ENCODE assay signal across 8 mouse cellular contexts in genomic region chr19:4478190-4478516, GRCm38 (mm10). TPM values are rescaled to one million over a fixed set of nuclear protein-coding genes. Genes with fewer than 3 reads are reported as not detected.
A peak's percentile ranks its signal among the peaks of the same experiment; 100 is the strongest.
DNase-seq lines count a peak whose midpoint lies in the region; ATAC-seq lines count a peak whose summit lies in the region.

No protein-coding gene starts in this region.

- peak; percentile 39 for DNase-seq in CD4-positive, CD25-positive, alpha-beta regulatory T cell, adult 2 months (ENCODE audit: low read depth, low spot score)
- DNase-seq in kidney, adult 9 months: peak; percentile 18
- no peak for DNase-seq in kidney, postnatal 14 days
- DNase-seq in CD4-positive helper T cell, adult 2 months (ENCODE audit: low read depth, low spot score): peak; percentile 19
- DNase-seq in induced T-regulatory cell, adult 2 months (ENCODE audit: low read depth): peak; percentile 48
- no peak for DNase-seq in cerebellum, postnatal 36 days
- no peak for DNase-seq in testis, postnatal 10 days (ENCODE audit: low spot score)

- ATAC-seq in CD4-positive, CD25-positive, alpha-beta regulatory T cell, adult 4 months: no peak

RNA-seq across cellular contexts. Expression of gene Syt12, which starts 0.9 kb away (rescaled TPM):
- not detected for polyA plus RNA-seq in CD4-positive, CD25-positive, alpha-beta regulatory T cell, adult 4 months (2017; shearing (Covaris generic))

RNA-seq across cellular contexts. Expression of gene 2010003K11Rik, which starts 20.2 kb away (rescaled TPM):
- not detected for polyA plus RNA-seq in CD4-positive, CD25-positive, alpha-beta regulatory T cell, adult 4 months (2017; shearing (Covaris generic))

RNA-seq across cellular contexts. Expression of gene Pcx, which starts 32.1 kb away (rescaled TPM):
- polyA plus RNA-seq in CD4-positive, CD25-positive, alpha-beta regulatory T cell, adult 4 months (2017; shearing (Covaris generic)): 1 to 10 TPM in 1 of 2 experiments, under 1 TPM in 1; 0.73 to 3.6 TPM

RNA-seq across cellular contexts. Expression of gene Rhod, which starts 38.9 kb away (rescaled TPM):
- polyA plus RNA-seq in CD4-positive, CD25-positive, alpha-beta regulatory T cell, adult 4 months (2017; shearing (Covaris generic)): 1 to 10 TPM; 2.6 to 3.2 TPM

Comparison
In these comparisons a context has a peak if more than half of its experiments do, and no peak if none do; other contexts are left out.
1. DNase-seq: peak in CD4-positive, CD25-positive, alpha-beta regulatory T cell, adult 2 months (single experiment), kidney, adult 9 months (single experiment), CD4-positive helper T cell, adult 2 months (single experiment) and induced T-regulatory cell, adult 2 months (single experiment); none in kidney, postnatal 14 days (single experiment), cerebellum, postnatal 36 days (0 of 2) and testis, postnatal 10 days (single experiment).